Mouse (Mus musculus) MEL (cell line): ENCODE measurements around the gene Acr.
A peak's percentile ranks its signal among the peaks of the same experiment; 100 is the strongest.

ENCODE experiments used
- CHD2 ChIP-seq: IDR thresholded peaks from 2 replicates; pipeline ENCODE4 v1.6.1; 2011; ENCODE audit warnings: low read length, improper control_type of control experiment
- CTCF ChIP-seq, 3 experiments: IDR thresholded peaks in 2 of 3; conservative IDR thresholded peaks in 1 of 3; 2 replicates each; pipeline ENCODE4 v1.5.1; 2011 to 2012; ENCODE audit warnings: low read length in 3 of 3, low read depth in 2 of 3, mild to moderate bottlenecking in 2 of 3, improper control_type of control experiment in 1 of 3, inconsistent platforms in 1 of 3, mixed read lengths in 1 of 3, moderate library complexity in 1 of 3; ENCODE audit not compliant: control insufficient read depth in 1 of 3, insufficient read depth in 1 of 3, poor library complexity in 1 of 3, severe bottlenecking in 1 of 3
- HCFC1 ChIP-seq: IDR thresholded peaks from 2 replicates; pipeline ENCODE4 v1.6.1; 2012; ENCODE audit warnings: low read depth, mild to moderate bottlenecking, inconsistent platforms, low read length, improper control_type of control experiment, moderate library complexity
- MAFK ChIP-seq: IDR thresholded peaks from 2 replicates; pipeline ENCODE4 v1.6.1; 2011; ENCODE audit warnings: low read depth, mild to moderate bottlenecking, low read length, improper control_type of control experiment, borderline replicate concordance
- MAX ChIP-seq: IDR thresholded peaks from 2 replicates; pipeline ENCODE4 v1.6.1; 2011; ENCODE audit warnings: low read length, improper control_type of control experiment
- MEF2A ChIP-seq: IDR thresholded peaks from 2 replicates; pipeline ENCODE4 v1.6.1; 2014; ENCODE audit warnings: low read depth, mild to moderate bottlenecking, inconsistent platforms, low read length, improper control_type of control experiment; ENCODE audit not compliant: poor library complexity, insufficient replicate concordance, severe bottlenecking; ENCODE audit errors: extremely low read depth
- NRF1 ChIP-seq: IDR thresholded peaks from 2 replicates; pipeline ENCODE4 v1.6.1; 2014; ENCODE audit warnings: low read depth, mild to moderate bottlenecking, inconsistent platforms, low read length, improper control_type of control experiment, moderate library complexity; ENCODE audit not compliant: poor library complexity, insufficient read depth, severe bottlenecking
- POLR2A ChIP-seq, 2 experiments: IDR thresholded peaks; 2 replicates each; pipeline ENCODE4 v1.6.1; 2011 to 2012; ENCODE audit warnings: low read length in 2 of 2, mild to moderate bottlenecking in 2 of 2, control low read depth in 1 of 2, improper control_type of control experiment in 1 of 2, low read depth in 1 of 2, moderate library complexity in 1 of 2; ENCODE audit not compliant: control insufficient read depth in 1 of 2, insufficient read depth in 1 of 2, poor library complexity in 1 of 2
- SMC3 ChIP-seq: IDR thresholded peaks from 2 replicates; pipeline ENCODE4 v1.6.1; 2011; ENCODE audit warnings: low read depth, low read length, improper control_type of control experiment
- TCF12 ChIP-seq: IDR thresholded peaks from 2 replicates; pipeline ENCODE4 v1.6.1; 2014; ENCODE audit warnings: low read depth, mild to moderate bottlenecking, inconsistent platforms, low read length, improper control_type of control experiment, moderate library complexity
- USF1 ChIP-seq: IDR thresholded peaks from 2 replicates; pipeline ENCODE4 v1.6.1; 2014; ENCODE audit warnings: low read depth, mild to moderate bottlenecking, inconsistent platforms, low read length, improper control_type of control experiment, moderate library complexity
- ZC3H11A ChIP-seq: IDR thresholded peaks from 2 replicates; pipeline ENCODE4 v1.6.1; 2012; ENCODE audit warnings: low read depth, mild to moderate bottlenecking, inconsistent platforms, low read length, improper control_type of control experiment
- ZMIZ1 ChIP-seq: IDR thresholded peaks from 2 replicates; pipeline ENCODE4 v1.6.1; 2012; ENCODE audit warnings: low read depth, mild to moderate bottlenecking, inconsistent platforms, low read length, improper control_type of control experiment, moderate library complexity

DNA sequence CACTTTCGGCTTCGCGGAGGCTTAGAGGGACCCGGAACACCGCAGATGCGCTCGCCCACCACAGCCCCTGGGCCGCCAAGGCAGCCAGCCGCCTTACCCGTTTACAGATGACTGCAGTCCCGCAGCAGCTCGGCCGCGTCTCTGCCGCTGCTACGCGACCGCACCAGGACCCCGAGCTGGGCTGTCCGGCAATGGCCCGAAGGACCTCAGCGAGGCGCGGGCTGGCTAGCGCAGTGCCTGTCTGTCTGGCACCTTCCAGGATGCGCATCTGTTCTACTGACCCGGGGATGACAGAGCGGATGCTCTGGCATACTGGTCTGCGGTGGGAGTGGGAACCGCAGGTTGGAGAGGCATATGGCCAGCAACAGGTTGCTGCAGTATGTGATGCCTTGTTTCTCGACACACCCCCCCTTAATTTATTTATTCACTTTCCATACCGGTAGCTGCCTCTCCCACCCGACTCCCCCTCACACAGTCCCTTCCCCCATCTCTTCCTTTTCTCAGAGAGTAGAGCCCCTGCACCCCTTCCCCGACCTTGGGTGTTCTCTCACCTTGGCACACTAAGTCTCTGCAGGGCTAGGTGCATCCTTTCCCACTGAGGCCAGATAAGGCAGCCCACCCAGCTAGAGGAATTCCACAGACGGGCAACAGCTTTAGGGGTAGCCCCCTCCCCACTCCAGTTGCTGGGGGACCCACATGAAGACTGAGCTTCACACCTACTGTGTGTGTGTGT is 23.8 kb downstream of the Acr start, which contains the start of gene Rabl2:
- TF ChIP-seq CTCF (IDR thresholded peaks at IDR 0.05 in 2 of 3, conservative IDR thresholded peaks at IDR 0.05 in 1 of 3; ENCODE audit: control insufficient read depth in 1 of 3, insufficient read depth in 1 of 3, low read depth in 2 of 3, low read length in 3 of 3, poor library complexity in 1 of 3, severe bottlenecking in 1 of 3) (no peak), POLR2A (IDR thresholded peaks at IDR 0.05; ENCODE audit: control insufficient read depth in 1 of 2, insufficient read depth in 1 of 2, low read depth in 1 of 2, low read length in 2 of 2, poor library complexity in 1 of 2) (peak; percentile 31 to 52; a peak in 2 of 4 replicates), MAX (peak; percentile 94), TCF12 (no peak), MAFK (no peak), MEF2A (no peak), HCFC1 (peak; percentile 82), ZC3H11A (no peak), ZMIZ1 (no peak), NRF1 (no peak), SMC3 (no peak), CHD2 (no peak), USF1 (no peak)
